Mouse (Mus musculus): ENCODE measurements around the gene Klhl20.

Gene Klhl20

DNA sequence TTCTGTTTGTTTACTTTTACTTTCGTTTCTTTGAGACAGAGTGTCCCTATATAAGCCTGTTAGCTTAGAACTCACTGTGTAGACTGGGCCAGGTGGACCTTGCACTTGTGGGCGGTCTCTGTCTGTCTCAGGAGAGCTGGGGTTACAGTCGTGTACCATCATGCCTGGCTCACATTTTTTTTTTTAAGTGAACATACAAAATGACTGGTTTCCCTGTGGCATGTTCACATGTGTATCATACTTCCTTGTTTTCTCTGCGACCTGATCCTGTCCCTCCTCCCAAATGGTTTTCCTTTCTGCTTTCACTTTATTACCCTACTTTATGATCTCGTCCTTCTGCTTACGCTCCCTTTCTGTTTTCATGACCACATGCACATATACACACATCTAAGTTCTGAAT, 55.1 kb downstream of the Klhl20 start:
- no peak for DNase-seq (ENCODE audit: extremely low read depth, insufficient read length, low spot score)

DNA sequence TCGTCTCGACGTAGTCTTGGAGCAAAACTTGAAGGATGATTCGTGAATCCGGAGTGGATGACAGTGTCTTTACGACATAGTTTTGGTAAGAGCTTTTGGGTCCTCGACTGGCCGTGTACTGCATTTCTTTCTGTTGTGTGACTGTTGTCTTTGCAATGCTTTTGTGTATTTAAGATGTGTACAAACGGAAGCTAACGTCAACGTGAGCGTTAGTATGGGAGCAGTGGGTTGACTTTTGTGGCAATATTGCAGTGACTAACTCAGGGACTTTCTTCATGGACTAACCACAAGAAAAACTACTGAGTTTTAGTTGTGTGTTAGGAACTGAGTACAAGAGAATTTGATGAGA, 60.1 kb downstream of the Klhl20 start:
- no peak for DNase-seq (ENCODE audit: extremely low read depth, insufficient read length, low spot score)

DNA sequence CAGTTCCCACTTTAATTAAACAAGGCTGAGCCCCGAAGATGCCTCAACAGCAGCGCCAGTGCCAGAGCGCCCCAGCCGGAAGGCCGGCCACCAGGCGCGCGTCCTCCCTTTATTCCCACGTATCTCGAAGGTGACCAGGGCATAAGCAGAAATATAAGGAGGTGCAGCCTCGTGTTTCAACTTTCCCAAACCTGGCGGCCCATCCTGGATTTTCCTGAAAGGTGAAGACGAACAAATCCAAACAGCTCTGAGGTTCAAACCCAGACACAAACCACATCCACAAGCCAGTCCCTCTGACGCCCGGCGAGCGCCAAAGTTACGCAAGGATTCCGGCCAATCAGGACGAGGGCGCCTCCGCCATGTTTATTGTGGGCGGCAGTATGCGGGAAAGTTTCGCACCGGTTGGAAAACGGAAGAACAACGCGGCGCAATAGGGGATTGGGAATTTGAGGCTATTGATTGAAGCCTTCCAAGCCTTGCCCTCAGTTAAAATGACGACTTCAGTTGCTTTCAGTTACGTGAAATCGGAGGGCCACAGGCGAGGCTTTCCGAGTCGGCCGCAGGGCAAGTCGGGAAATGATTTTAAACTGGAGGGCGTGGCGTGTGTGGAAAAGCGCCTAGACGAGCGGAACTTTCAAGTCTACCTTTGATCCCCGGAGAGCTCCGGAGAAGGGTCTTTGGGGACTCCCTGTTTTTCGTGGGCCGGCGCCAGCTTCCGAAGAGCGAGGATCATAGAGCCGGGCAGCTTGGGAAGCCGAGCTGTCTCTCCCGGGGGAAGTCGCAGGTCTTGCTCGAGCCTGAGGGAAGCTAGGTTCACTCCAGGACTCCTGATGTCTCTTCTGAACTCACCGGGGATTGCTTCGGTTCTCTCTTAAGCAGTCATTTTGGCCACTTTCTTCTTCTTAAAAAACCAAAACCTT, 60.7 kb downstream of the Klhl20 start, which contains the start of the genes Dars2 and Cenpl:
Gene Dars2 (minus strand): TSS at position 307 of the 920 bp plus-strand sequence.
Gene Cenpl (plus strand): TSS at position 362 of the 920 bp plus-strand sequence.
- peak; percentile 94 for DNase-seq (ENCODE audit: extremely low read depth, insufficient read length, low spot score)

DNA sequence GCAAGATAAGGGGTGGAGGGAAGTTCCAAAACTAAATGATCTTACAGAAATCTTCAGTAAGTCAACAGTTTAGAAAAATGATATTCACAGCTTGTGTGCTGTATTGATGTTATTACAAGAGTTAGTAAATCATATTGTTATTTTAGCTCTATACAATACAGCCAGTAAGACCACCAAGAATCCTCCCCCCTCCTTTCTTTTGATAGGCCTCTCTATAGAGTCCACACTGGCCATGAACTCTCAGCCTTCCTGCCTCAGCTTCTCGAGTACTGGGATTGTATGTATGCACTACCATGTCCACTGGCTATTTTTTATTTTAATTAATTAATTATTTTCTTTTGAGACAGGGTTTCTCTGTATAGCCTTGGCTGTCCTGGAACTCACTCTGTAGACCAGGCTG, 68.0 kb downstream of the Klhl20 start:
- no peak for DNase-seq (ENCODE audit: extremely low read depth, insufficient read length, low spot score)

DNA sequence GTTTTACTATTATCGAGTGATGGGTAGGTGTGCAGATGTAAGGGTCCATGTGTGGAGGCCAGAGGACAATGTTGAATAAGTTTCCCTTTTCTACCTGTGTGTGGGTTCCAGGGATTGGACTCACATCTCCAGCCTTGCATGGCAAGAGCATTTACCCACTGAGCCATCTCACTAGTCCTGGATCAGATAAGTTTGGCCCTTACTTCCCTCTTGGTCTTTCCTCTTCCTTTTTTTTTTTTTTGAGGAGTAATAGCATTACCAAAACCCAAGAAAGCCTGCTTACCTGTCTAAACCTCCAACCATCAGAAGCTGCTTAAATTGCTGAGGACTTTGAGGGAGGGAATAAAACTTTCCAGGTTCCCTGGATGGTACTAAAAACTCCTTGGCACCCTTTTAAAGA, 74.1 kb downstream of the Klhl20 start:
- no peak for DNase-seq (ENCODE audit: extremely low read depth, insufficient read length, low spot score)

DNA sequence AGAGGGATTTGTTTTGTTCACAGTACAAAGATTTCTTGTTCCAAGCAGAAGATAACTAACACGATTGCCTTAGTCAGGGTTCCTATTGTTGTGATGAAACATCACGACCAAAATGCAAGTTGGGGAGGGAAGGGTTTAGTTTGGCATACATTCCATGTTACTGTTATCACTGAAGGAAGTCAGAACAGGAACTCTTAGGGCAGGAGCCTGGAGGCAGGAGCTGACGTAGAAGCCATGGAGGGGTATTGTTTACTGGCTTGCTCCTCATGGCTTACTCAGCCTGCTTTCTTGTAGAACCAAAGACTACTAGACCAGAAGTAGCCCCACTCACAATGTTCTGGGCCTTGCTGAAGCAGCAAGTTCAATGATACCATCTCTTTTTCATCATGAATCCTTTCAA, 84.3 kb downstream of the Klhl20 start:
- no peak for DNase-seq (ENCODE audit: extremely low read depth, insufficient read length, low spot score)

DNA sequence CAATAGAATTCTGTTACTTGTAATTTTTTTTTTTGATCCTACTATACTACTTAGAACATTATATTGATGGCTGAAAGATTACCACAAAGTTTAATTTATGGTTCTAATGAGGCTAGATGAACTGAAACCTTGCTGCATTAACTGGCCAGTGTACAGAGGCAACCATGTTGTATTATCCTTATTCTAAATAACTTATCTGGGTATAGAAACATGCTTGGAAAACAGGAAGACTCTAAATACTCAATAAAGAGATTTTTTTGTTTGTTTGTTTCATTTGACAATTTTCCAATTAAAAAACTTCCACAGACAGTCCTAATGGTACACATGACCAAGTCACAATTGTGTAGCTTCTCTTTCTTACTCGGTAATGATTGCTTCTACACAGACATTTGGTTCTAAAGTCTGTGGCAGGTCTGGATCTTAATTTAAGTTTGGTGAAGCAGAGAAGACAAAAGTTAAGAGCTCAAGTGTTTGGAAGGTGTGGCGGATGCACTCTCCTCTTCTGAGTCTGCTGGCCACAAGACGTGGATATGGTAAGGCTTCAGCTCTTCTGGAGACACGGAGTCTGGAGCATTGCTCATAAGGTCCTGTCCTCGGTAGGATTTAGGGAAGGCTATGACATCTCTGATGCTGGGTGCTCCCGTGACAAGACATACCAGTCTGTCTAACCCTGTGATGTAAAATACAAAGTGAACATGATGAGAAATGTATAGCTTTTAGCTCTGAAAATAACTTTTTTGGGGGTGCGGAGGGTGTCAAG, 89.9 kb downstream of the Klhl20 start:
- DNase-seq (ENCODE audit: extremely low read depth, insufficient read length, low spot score): no peak

DNA sequence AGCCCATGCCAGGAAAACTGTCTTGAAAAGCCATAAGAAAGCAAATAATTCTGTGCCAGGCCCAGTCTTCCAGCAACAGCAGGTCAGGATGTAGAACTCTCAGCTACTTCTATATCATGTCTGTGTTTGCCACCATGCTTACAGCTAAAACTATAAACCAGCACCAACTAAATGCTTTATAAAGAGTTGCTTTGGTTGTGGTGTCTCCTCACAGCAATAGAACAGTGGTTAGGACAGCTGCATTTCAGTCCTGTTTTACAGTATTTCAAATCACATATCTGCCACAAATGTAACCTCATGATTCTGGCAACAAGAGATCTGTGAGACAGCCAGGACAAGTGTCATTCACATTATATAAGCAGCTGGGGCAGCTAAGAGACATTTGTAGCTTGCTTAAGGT, 90.5 kb downstream of the Klhl20 start:
- peak; percentile 45 for DNase-seq (ENCODE audit: extremely low read depth, insufficient read length, low spot score)

DNA sequence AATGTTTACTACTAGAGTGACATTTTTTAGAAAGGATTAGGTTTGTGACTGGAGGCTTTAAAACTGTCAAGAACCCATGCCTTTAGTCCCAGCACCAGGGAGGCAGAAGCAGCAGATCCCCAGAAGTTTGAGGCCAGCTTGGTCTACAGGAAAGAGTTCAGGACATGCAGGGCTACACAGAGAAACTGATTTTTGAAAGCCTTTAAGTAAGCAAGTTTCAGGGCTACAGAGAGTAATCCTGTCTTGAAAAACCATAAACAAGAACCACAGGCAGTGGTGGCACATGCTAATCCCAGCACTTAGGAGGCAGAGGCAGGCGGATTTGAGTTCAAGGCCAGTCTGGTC, 90.9 kb downstream of the Klhl20 start:
- peak; percentile 67 for DNase-seq (ENCODE audit: extremely low read depth, insufficient read length, low spot score)

DNA sequence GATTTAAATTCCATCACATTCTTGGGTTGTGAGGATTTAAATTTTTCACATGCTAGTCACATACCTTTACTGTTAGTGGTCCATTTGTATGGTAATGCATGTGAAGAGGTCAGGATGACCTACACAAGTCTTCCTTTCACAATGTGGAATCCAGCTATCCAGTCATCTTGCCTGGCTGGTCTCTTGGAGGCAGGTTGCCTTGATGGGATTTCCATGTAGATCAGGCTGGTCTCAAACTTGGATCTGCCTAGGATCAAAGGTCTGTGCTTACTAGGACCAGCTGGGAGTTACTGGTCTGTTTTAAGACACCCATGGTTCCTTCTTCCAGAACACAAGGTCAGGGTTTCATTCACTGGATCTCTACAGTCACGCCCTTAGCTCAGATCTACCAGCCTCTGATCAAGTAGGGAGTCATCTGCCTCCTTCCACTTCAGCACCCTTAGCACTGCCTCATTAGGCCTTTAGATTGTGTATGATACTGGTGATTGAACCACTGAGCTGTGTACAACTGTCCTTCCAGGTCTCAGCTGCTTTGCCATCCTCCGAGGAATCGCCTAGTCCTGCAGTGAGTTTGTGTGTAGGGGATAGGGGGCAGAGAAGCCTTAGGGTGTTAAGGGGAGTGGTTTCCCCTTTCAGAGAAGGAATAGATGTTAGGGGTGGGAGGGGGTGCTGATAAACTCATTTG, 91.4 kb downstream of the Klhl20 start:
- peak; percentile 71 for DNase-seq (ENCODE audit: extremely low read depth, insufficient read length, low spot score)

DNA sequence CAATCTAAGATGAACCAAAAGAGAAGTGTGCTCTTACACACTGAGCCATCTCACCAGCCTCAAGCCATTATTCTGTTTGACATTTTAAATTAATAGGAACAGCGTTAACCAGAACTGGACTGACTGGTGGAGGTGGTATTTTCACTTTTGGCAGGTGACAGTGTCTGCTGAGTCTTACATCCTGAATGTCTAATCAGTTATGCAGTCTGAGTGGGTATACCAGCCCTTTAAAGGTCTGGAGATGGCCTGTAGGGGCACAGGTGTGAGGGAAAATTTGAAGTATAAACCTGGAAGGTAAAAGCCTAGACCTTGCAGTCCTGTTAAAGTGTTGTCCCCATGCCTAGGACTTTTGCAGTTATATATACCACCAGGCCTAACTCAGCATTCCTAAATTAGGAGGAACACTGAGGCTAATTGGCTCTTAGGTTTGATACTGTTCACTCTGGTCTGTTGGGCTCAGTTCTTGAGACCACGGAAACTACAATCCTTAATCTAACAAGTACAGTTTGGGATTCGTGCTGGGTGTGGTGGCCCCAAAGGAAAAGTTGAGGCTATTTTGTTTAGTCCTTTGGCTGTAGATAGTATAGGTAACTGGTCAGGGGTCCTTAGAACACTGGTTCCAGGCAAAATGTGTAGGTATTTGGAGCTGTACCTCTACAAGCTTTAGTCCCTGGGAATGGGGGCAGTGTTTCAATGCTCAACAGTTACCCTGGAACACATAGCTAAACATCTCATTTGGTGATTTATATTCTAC, 92.2 kb downstream of the Klhl20 start:
- peak; percentile 31 for DNase-seq (ENCODE audit: extremely low read depth, insufficient read length, low spot score)

All from 3134 (cell line).